Mouse (Mus musculus) forebrain, embryonic 14.5 days (tissue): Measurements from ENCODE around the gene Dexi. TPM values are rescaled to one million over a fixed set of nuclear protein-coding genes. Genes with fewer than 3 reads are reported as not detected.

Experiments
- ATAC-seq: fragments of 200-750 bp; cut with Nextera tagmentation; 2 replicates; pipeline ENCODE4 v1.8.0; 2017; ENCODE audit warnings: mild to moderate bottlenecking, moderate library complexity
- DNase-seq: peaks from one replicate; pipeline ENCODE4 v3.0.0-alpha.2; 2015; ENCODE audit warnings: low spot score
- H3K27ac ChIP-seq: fragments of 300-500 bp; sonication (generic); 2 replicates; pipeline ENCODE4 v1.5.1; 2014; ENCODE audit warnings: low read depth, mild to moderate bottlenecking, control low read depth, low read length, moderate library complexity
- H3K27me3 ChIP-seq: fragments of 300-500 bp; sonication (generic); replicated peaks from 2 replicates; pipeline ENCODE4 v1.6.1; 2014; ENCODE audit warnings: low read length, control low read depth, mixed read lengths; ENCODE audit not compliant: control insufficient read depth, insufficient read depth
- H3K36me3 ChIP-seq: fragments of 300-500 bp; sonication (generic); 2 replicates; pipeline ENCODE4 v1.6.1; 2014; ENCODE audit warnings: low read length, control low read depth; ENCODE audit not compliant: control insufficient read depth, insufficient read depth
- H3K4me1 ChIP-seq: fragments of 300-500 bp; sonication (generic); 2 replicates; pipeline ENCODE4 v1.6.1; 2014; ENCODE audit warnings: antibody characterized with exemption, low read length, control low read depth; ENCODE audit not compliant: control insufficient read depth, insufficient read depth
- H3K4me2 ChIP-seq: fragments of 300-500 bp; sonication (generic); 2 replicates; pipeline ENCODE4 v1.6.1; 2014; ENCODE audit warnings: mild to moderate bottlenecking, control low read depth, low read length
- H3K4me3 ChIP-seq: fragments of 300-500 bp; sonication (generic); 2 replicates; pipeline ENCODE4 v1.5.1; 2014; ENCODE audit warnings: low read depth, low read length, control low read depth
- H3K9ac ChIP-seq: fragments of 300-500 bp; sonication (generic); 2 replicates; pipeline ENCODE4 v1.6.1; 2014; ENCODE audit warnings: mild to moderate bottlenecking, low read length, control low read depth, moderate library complexity
- H3K9me3 ChIP-seq: fragments of 300-500 bp; sonication (generic); replicated peaks from 2 replicates; pipeline ENCODE4 v1.6.1; 2016; ENCODE audit warnings: low read length, control low read depth, mixed read lengths; ENCODE audit not compliant: control insufficient read depth
- WGBS: fragments of 180-500 bp; shearing (Covaris S2); extraction: QIAGEN DNeasy Blood & Tissue Kit; methylation state at CpG from one replicate; pipeline ENCODE4 v1.1.7; 2014; 5-methylcytosine and 5-hydroxymethylcytosine counted together
- polyA plus RNA-seq: library from polyadenylated mRNA; unstranded; fragments of >200 nt; fragmentation: Nextera tagmentation; extraction: Ambion mirVana; gene quantifications from 2 replicates; pipeline ENCODE4 v1.2.1, GENCODE M21; 2014

Gene Dexi
- polyA plus RNA-seq, 1 experiment from 2014 or later: 21.6 TPM

- Histone ChIP-seq H3K27ac (no peak overlapping the region), H3K9ac (no peak overlapping the region), H3K4me1 (no peaks in the 10 kb centered on the region), H3K27me3 (no peaks in the 10 kb centered on the region), H3K4me3 (no peak overlapping the region), H3K36me3 (no peaks in the 10 kb centered on the region), H3K4me2 (no peak overlapping the region), H3K9me3 (no peaks in the 10 kb centered on the region)
- WGBS: 87% methylated on average over 12 of the region's 12 CpGs
- DNase-seq: no peak
- ATAC-seq: no peak
Observed at GRCm38 (mm10) chr16:10515953-10516572, 26.8 kb downstream of the Dexi start.

DNA sequence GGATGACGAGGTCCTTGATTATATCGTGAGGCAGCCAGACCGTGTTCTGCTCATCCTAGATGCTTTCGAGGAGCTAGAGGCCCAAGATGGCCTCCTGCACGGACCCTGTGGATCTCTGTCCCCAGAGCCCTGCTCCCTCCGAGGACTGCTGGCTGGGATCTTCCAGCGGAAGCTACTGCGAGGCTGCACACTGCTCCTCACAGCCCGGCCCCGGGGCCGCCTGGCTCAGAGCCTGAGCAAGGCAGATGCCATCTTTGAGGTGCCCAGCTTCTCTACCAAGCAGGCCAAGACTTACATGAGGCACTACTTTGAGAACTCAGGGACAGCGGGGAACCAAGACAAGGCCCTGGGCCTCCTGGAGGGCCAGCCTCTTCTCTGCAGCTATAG lies 31.7 kb downstream of the Dexi start:
- Histone ChIP-seq H3K27me3 (no peaks in the 10 kb centered on the region), H3K4me1 (0 out of 2 replicates have a peak, but pooled peaks cover 3% of the 10 kb centered on the region), H3K9me3 (no peaks in the 10 kb centered on the region), H3K9ac (no peak overlapping the region), H3K4me2 (no peak overlapping the region), H3K4me3 (no peak overlapping the region), H3K27ac (no peak overlapping the region), H3K36me3 (no peaks in the 10 kb centered on the region)
- 80% methylated on average over 12 of the region's 12 CpGs for WGBS
- ATAC-seq: no peak
- no peak for DNase-seq

- H3K4me2 ChIP-seq: no peak overlapping the region
- WGBS: 57% methylated on average over 14 of the region's 14 CpGs
- H3K27ac ChIP-seq: no peak overlapping the region
- H3K4me1 ChIP-seq: 0 out of 2 replicates have a peak, but pooled peaks cover 3% of the 10 kb centered on the region
- DNase-seq (no peak), ATAC-seq (no peak)
- H3K36me3 ChIP-seq: no peaks in the 10 kb centered on the region
- no peaks in the 10 kb centered on the region for H3K27me3 ChIP-seq
- no peak overlapping the region for H3K9ac ChIP-seq
- no peak overlapping the region for H3K4me3 ChIP-seq
- no peaks in the 10 kb centered on the region for H3K9me3 ChIP-seq
Observed at GRCm38 (mm10) chr16:10510477-10511133, 32.2 kb downstream of the Dexi start.

GRCm38 (mm10) chr16:10508691-10509090 lies 34.2 kb downstream of the Dexi start:
- no peak for ATAC-seq
- WGBS: 77% methylated on average over 6 of the region's 6 CpGs
- no peaks in the 10 kb centered on the region for H3K36me3 ChIP-seq

DNA sequence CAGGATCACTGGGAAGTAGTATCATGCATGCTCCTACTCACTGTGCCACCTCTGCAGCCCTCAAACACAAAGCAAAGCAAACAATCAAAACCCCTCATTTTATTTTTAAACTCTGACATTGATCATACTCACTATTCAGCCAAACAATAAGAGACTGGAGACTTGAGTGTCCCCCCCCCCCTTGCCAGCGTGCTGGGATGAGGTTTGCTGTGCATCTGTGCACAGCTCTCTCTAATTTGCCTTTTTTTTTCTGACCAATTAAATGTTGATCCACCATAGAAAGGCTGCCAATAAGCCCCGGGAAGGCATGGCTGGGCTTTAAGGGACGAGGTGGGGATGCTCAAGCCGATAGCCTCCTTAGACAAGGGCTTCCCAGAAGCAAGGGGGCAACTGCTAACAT lies 35.4 kb downstream of the Dexi start:
- H3K4me3 ChIP-seq: no peak overlapping the region
- H3K9me3 ChIP-seq: no peaks in the 10 kb centered on the region
- 0 out of 2 replicates have a peak, but pooled peaks cover 3% of the 10 kb centered on the region for H3K4me1 ChIP-seq
- no peaks in the 10 kb centered on the region for H3K36me3 ChIP-seq
- ATAC-seq: peak; percentile 40; the same call in 1 of the 2 replicates
- DNase-seq: peak; percentile 53
- no peak overlapping the region for H3K27ac ChIP-seq
- H3K27me3 ChIP-seq: no peaks in the 10 kb centered on the region
- H3K9ac ChIP-seq: no peak overlapping the region
- H3K4me2 ChIP-seq: no peak overlapping the region
- 11% methylated on average over 4 of the region's 4 CpGs for WGBS

More at GRCm38 (mm10) chr16:10508691-10509090, 34.2 kb downstream of the Dexi start:
- no peak overlapping the region for H3K4me2 ChIP-seq
- H3K9me3 ChIP-seq: no peaks in the 10 kb centered on the region
- 0 out of 2 replicates have a peak, but pooled peaks cover 3% of the 10 kb centered on the region for H3K4me1 ChIP-seq
- H3K27me3 ChIP-seq: no peaks in the 10 kb centered on the region
- no peak overlapping the region for H3K9ac ChIP-seq
- H3K4me3 ChIP-seq: no peak overlapping the region
- H3K27ac ChIP-seq: no peak overlapping the region
- no peak for DNase-seq

- H3K27me3 ChIP-seq: no peaks in the 10 kb centered on the region
- no peak overlapping the region for H3K4me2 ChIP-seq
- H3K27ac ChIP-seq: no peak overlapping the region
- no peaks in the 10 kb centered on the region for H3K36me3 ChIP-seq
- 74% methylated on average over 2 of the region's 2 CpGs for WGBS
- 0 out of 2 replicates have a peak, but pooled peaks cover 3% of the 10 kb centered on the region for H3K4me1 ChIP-seq
- H3K9ac ChIP-seq: no peak overlapping the region
- DNase-seq (no peak), ATAC-seq (no peak)
- H3K9me3 ChIP-seq: no peaks in the 10 kb centered on the region
- no peak overlapping the region for H3K4me3 ChIP-seq
Observed at GRCm38 (mm10) chr16:10503058-10503457, 39.8 kb downstream of the Dexi start.

GRCm38 (mm10) chr16:10501865-10502264 lies 41.0 kb downstream of the Dexi start:
- Histone ChIP-seq H3K9ac (no peak overlapping the region), H3K9me3 (no peaks in the 10 kb centered on the region), H3K27me3 (no peaks in the 10 kb centered on the region), H3K4me1 (no peaks in the 10 kb centered on the region), H3K4me2 (no peak overlapping the region), H3K27ac (no peak overlapping the region), H3K36me3 (no peaks in the 10 kb centered on the region), H3K4me3 (no peak overlapping the region)
- DNase-seq (peak; percentile 18), ATAC-seq (no peak)
- 21% methylated on average over 8 of the region's 8 CpGs for WGBS

GRCm38 (mm10) chr16:10499122-10499521 lies 43.7 kb downstream of the Dexi start:
- ATAC-seq (no peak), DNase-seq (no peak)
- no peaks in the 10 kb centered on the region for H3K4me1 ChIP-seq
- no peak overlapping the region for H3K9ac ChIP-seq
- 29% methylated on average over 1 of the region's 1 CpGs for WGBS
- H3K27ac ChIP-seq: no peak overlapping the region
- H3K4me2 ChIP-seq: no peak overlapping the region
- no peaks in the 10 kb centered on the region for H3K27me3 ChIP-seq
- H3K36me3 ChIP-seq: no peaks in the 10 kb centered on the region
- H3K4me3 ChIP-seq: no peak overlapping the region
- H3K9me3 ChIP-seq: no peaks in the 10 kb centered on the region

DNA sequence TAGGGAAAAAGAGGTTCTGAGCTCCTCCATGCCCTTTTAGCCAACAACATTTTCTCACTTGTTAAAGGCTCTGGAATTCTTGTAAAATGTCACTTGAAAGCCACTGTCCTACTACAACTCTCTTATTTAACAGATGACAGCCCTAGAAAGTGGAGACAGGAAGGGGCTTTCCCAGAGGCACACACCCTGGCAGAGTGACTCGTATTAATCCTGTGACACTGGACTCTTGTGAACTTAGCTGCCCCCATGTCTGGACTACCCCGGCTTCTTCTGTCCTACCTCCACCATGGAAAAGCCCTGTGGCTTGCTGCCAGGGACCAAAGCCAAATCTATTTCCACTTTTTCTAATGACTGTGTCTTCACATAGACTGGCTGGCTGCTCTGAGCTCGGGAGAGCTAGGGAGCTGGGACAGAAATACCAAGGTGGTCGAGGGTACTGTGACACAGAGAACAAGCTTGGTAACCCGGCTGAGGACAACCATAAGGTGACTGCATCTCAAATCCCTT lies 44.7 kb downstream of the Dexi start:
- Histone ChIP-seq H3K9me3 (no peaks in the 10 kb centered on the region), H3K27ac (no peak overlapping the region)
- no peak for ATAC-seq

More for the DNA sequence above, 44.7 kb downstream of the Dexi start:
- no peak overlapping the region for H3K4me2 ChIP-seq
- no peaks in the 10 kb centered on the region for H3K4me1 ChIP-seq
- H3K36me3 ChIP-seq: no peaks in the 10 kb centered on the region
- DNase-seq: no peak
- no peak overlapping the region for H3K4me3 ChIP-seq
- H3K27me3 ChIP-seq: no peaks in the 10 kb centered on the region
- H3K9ac ChIP-seq: no peak overlapping the region
- 69% methylated on average over 5 of the region's 5 CpGs for WGBS
